Mouse (Mus musculus): ENCODE measurements at regions not wholly inside any gene's neighbourhood (a gene's known extent, or its start where the extent isn't known, plus 50 kb on each side); places are given as distances from the start of the nearest gene placed in this dataset.

DNA sequence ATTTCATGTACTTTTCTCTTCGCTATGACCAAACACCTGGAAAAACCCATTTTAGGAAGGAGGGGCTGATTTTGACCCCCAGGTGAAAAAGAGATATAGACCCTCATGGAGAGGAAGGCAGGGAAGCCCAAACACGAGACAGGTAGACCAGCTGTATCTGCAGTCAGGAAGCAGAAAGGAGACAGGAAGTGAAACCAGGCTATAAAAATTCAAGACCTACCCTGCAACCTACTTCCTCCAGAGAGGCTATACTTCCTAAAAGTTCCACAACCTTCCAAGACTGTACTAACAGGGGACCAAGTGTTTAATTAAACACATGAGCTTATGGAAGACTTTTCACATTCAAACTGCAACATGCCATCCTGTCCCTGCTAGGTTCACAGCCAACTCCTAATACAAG is 180.9 kb downstream of the Tm2d1 start:
- ATAC-seq (ENCODE audit: low FRiP score, low TSS enrichment), result no peak
- H3K9ac ChIP-seq (replicated peaks; ENCODE audit: low read length), result no peak overlapping the region
- no peaks in the 10 kb centered on the region for H3K4me1 ChIP-seq (ENCODE audit: insufficient read depth, low read length)
- WGBS, result 80% methylated on average over 2 of the region's 2 CpGs
- no peak overlapping the region for H3K4me3 ChIP-seq (ENCODE audit: low read length)
- H3K27me3 ChIP-seq (ENCODE audit: insufficient read depth, low read length), result no peaks in the 10 kb centered on the region
- no peaks in the 10 kb centered on the region for H3K36me3 ChIP-seq (ENCODE audit: insufficient read depth, low read length)
- H3K9me3 ChIP-seq (ENCODE audit: low read length), result no peaks in the 10 kb centered on the region
- no peak overlapping the region for H3K4me2 ChIP-seq (replicated peaks; ENCODE audit: low read depth, low read length)
- no peak overlapping the region for H3K27ac ChIP-seq (ENCODE audit: low read length)

DNA sequence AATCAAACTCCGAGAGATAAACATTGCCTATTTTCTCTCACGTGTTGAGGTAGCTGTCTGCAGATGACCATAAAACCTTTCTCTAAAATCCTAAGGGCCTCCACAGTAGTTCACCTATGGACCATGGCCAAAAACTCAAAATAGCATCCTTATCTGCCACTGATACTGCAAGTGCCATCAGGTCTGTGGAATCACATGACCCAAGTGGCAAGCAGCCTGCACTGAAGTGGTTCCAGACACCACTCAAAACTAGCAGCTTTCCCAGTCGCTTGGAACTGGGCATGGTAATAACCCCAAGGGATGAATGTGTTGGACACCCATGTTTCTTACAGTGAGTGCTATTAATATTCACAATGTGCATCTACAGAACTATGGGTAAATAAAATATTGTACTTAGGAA is 182.0 kb downstream of the Tm2d1 start:
- no peaks in the 10 kb centered on the region for H3K4me1 ChIP-seq (ENCODE audit: insufficient read depth, low read length)
- H3K9me3 ChIP-seq (ENCODE audit: low read length), result no peaks in the 10 kb centered on the region
- H3K4me3 ChIP-seq (ENCODE audit: low read length), result no peak overlapping the region
- no peaks in the 10 kb centered on the region for H3K36me3 ChIP-seq (ENCODE audit: insufficient read depth, low read length)
- H3K27me3 ChIP-seq (ENCODE audit: insufficient read depth, low read length), result no peaks in the 10 kb centered on the region
- no peak for ATAC-seq (ENCODE audit: low FRiP score, low TSS enrichment)
- H3K27ac ChIP-seq (ENCODE audit: low read length), result no peak overlapping the region
- WGBS, result 71% methylated on average over 3 of the region's 3 CpGs
- no peak overlapping the region for H3K4me2 ChIP-seq (replicated peaks; ENCODE audit: low read depth, low read length)
- no peak overlapping the region for H3K9ac ChIP-seq (replicated peaks; ENCODE audit: low read length)

DNA sequence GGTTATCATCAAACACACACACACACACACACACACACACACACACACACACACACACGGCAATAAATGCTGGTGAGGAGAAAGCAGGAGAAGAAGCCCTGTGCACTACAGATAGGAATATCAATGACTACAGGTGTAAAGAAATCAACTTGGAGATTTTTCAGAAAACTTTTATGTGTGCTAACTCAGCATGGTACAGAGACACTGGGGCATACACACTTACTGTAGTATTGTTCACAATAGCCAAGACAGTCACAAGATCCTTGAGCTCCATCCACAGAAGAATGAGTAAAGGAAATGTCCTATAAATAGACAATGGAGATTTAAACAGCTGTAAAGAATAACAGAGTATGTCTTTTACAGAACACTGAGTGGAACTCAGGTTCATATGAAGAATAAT is 182.4 kb downstream of the Tm2d1 start:
- H3K27me3 ChIP-seq (ENCODE audit: insufficient read depth, low read length), result no peaks in the 10 kb centered on the region
- H3K9ac ChIP-seq (replicated peaks; ENCODE audit: low read length), result no peak overlapping the region
- no peak overlapping the region for H3K4me3 ChIP-seq (ENCODE audit: low read length)
- no peaks in the 10 kb centered on the region for H3K36me3 ChIP-seq (ENCODE audit: insufficient read depth, low read length)
- no peak for ATAC-seq (ENCODE audit: low FRiP score, low TSS enrichment)
- H3K4me1 ChIP-seq (ENCODE audit: insufficient read depth, low read length), result no peaks in the 10 kb centered on the region
- H3K4me2 ChIP-seq (replicated peaks; ENCODE audit: low read depth, low read length), result no peak overlapping the region
- no peaks in the 10 kb centered on the region for H3K9me3 ChIP-seq (ENCODE audit: low read length)
- no peak overlapping the region for H3K27ac ChIP-seq (ENCODE audit: low read length)
- 50% methylated on average over 1 of the region's 1 CpGs for WGBS

- ATAC-seq (ENCODE audit: low FRiP score, low TSS enrichment), result no peak
- 88% methylated on average over 3 of the region's 3 CpGs for WGBS
- no peak overlapping the region for H3K4me3 ChIP-seq (ENCODE audit: low read length)
- no peak overlapping the region for H3K9ac ChIP-seq (replicated peaks; ENCODE audit: low read length)
- H3K4me1 ChIP-seq (ENCODE audit: insufficient read depth, low read length), result no peaks in the 10 kb centered on the region
- H3K36me3 ChIP-seq (ENCODE audit: insufficient read depth, low read length), result no peaks in the 10 kb centered on the region
- no peaks in the 10 kb centered on the region for H3K9me3 ChIP-seq (ENCODE audit: low read length)
- H3K27me3 ChIP-seq (ENCODE audit: insufficient read depth, low read length), result no peaks in the 10 kb centered on the region
- no peak overlapping the region for H3K4me2 ChIP-seq (replicated peaks; ENCODE audit: low read depth, low read length)
- H3K27ac ChIP-seq (ENCODE audit: low read length), result no peak overlapping the region
Measured at GRCm38 (mm10) chr4:98190318-98190717, 192.8 kb downstream of the Tm2d1 start.

- no peak overlapping the region for H3K9ac ChIP-seq (replicated peaks; ENCODE audit: low read length)
- H3K4me2 ChIP-seq (replicated peaks; ENCODE audit: low read depth, low read length), result no peak overlapping the region
- no peaks in the 10 kb centered on the region for H3K9me3 ChIP-seq (ENCODE audit: low read length)
- ATAC-seq (ENCODE audit: low FRiP score, low TSS enrichment), result no peak
- H3K4me1 ChIP-seq (ENCODE audit: insufficient read depth, low read length), result no peaks in the 10 kb centered on the region
- no peak overlapping the region for H3K27ac ChIP-seq (ENCODE audit: low read length)
- H3K4me3 ChIP-seq (ENCODE audit: low read length), result no peak overlapping the region
- no peaks in the 10 kb centered on the region for H3K27me3 ChIP-seq (ENCODE audit: insufficient read depth, low read length)
- 71% methylated on average over 1 of the region's 1 CpGs for WGBS
- H3K36me3 ChIP-seq (ENCODE audit: insufficient read depth, low read length), result no peaks in the 10 kb centered on the region
Measured at GRCm38 (mm10) chr4:98189894-98190293, 193.2 kb downstream of the Tm2d1 start.

DNA sequence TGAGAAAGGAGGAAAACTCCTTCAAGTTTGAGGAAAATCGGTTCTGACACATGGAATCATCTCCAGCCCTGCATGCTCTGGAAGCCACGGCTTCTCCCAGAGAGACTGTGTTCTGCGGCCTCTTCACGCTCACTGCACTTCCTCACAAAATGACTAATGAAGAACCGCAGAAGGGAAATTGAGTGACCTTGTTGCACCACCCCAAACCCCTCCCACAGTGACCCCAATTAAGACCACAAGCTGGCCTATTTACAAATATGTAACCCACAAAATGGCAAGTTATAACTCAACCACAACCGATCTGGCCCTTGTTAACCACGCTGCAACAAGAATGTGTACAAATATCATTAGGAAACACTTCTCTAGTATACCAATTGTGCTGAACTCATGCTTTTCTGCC is 194.2 kb downstream of the Tm2d1 start:
- H3K4me2 ChIP-seq (replicated peaks; ENCODE audit: low read depth, low read length), result no peak overlapping the region
- no peaks in the 10 kb centered on the region for H3K27me3 ChIP-seq (ENCODE audit: insufficient read depth, low read length)
- H3K36me3 ChIP-seq (ENCODE audit: insufficient read depth, low read length), result no peaks in the 10 kb centered on the region
- H3K4me1 ChIP-seq (ENCODE audit: insufficient read depth, low read length), result no peaks in the 10 kb centered on the region
- H3K9me3 ChIP-seq (ENCODE audit: low read length), result no peaks in the 10 kb centered on the region
- no peak overlapping the region for H3K9ac ChIP-seq (replicated peaks; ENCODE audit: low read length)
- H3K4me3 ChIP-seq (ENCODE audit: low read length), result no peak overlapping the region
- WGBS, result 58% methylated on average over 7 of the region's 7 CpGs
- no peak overlapping the region for H3K27ac ChIP-seq (ENCODE audit: low read length)
- ATAC-seq (ENCODE audit: low FRiP score, low TSS enrichment), result no peak

GRCm38 (mm10) chr4:98187038-98187437 is 196.1 kb downstream of the Tm2d1 start:
- H3K36me3 ChIP-seq (ENCODE audit: insufficient read depth, low read length), result no peaks in the 10 kb centered on the region
- no peaks in the 10 kb centered on the region for H3K27me3 ChIP-seq (ENCODE audit: insufficient read depth, low read length)
- no peak overlapping the region for H3K4me3 ChIP-seq (ENCODE audit: low read length)
- no peak overlapping the region for H3K4me2 ChIP-seq (replicated peaks; ENCODE audit: low read depth, low read length)
- 93% methylated on average over 2 of the region's 2 CpGs for WGBS
- no peak overlapping the region for H3K27ac ChIP-seq (ENCODE audit: low read length)
- H3K9me3 ChIP-seq (ENCODE audit: low read length), result no peaks in the 10 kb centered on the region
- ATAC-seq (ENCODE audit: low FRiP score, low TSS enrichment), result no peak
- H3K9ac ChIP-seq (replicated peaks; ENCODE audit: low read length), result no peak overlapping the region
- H3K4me1 ChIP-seq (ENCODE audit: insufficient read depth, low read length), result peaks cover 2% of the 10 kb centered on the region; the same call in 1 of the 2 replicates

DNA sequence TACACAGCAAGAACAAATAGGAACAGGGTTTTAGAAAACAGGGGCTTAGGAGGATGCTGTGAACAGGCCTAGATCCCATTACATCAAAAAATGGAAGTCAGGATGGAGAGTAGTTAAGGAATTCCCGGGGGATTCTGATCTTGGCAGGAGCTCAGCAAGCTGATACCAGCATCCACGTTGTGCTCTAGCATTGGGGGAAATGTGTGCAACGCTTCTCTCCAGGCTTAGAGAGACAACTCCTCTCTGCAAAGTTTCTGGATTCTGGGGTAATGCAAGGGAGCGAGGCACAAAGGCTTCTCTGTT is 201.1 kb downstream of the Tm2d1 start:
- Histone ChIP-seq H3K4me2 (replicated peaks; ENCODE audit: low read depth, low read length) (no peak overlapping the region), H3K36me3 (ENCODE audit: insufficient read depth, low read length) (no peaks in the 10 kb centered on the region), H3K27ac (ENCODE audit: low read length) (no peak overlapping the region), H3K4me1 (ENCODE audit: insufficient read depth, low read length) (peaks cover 4% of the 10 kb centered on the region; the same call in 1 of the 2 replicates), H3K9ac (replicated peaks; ENCODE audit: low read length) (no peak overlapping the region), H3K9me3 (ENCODE audit: low read length) (no peaks in the 10 kb centered on the region), H3K27me3 (ENCODE audit: insufficient read depth, low read length) (no peaks in the 10 kb centered on the region), H3K4me3 (ENCODE audit: low read length) (no peak overlapping the region)
- no peak for ATAC-seq (ENCODE audit: low FRiP score, low TSS enrichment)
- 34% methylated on average over 4 of the region's 4 CpGs for WGBS

GRCm38 (mm10) chr4:98181185-98182052 is 201.7 kb downstream of the Tm2d1 start:
- no peak overlapping the region for H3K4me3 ChIP-seq (ENCODE audit: low read length)
- WGBS, result 64% methylated on average over 12 of the region's 12 CpGs
- no peaks in the 10 kb centered on the region for H3K36me3 ChIP-seq (ENCODE audit: insufficient read depth, low read length)
- H3K27me3 ChIP-seq (ENCODE audit: insufficient read depth, low read length), result no peaks in the 10 kb centered on the region
- H3K4me1 ChIP-seq (ENCODE audit: insufficient read depth, low read length), result peaks cover 4% of the 10 kb centered on the region; the same call in 1 of the 2 replicates
- no peak overlapping the region for H3K27ac ChIP-seq (ENCODE audit: low read length)
- no peak for ATAC-seq (ENCODE audit: low FRiP score, low TSS enrichment)
- no peak overlapping the region for H3K9ac ChIP-seq (replicated peaks; ENCODE audit: low read length)
- H3K4me2 ChIP-seq (replicated peaks; ENCODE audit: low read depth, low read length), result no peak overlapping the region
- H3K9me3 ChIP-seq (ENCODE audit: low read length), result no peaks in the 10 kb centered on the region

GRCm38 (mm10) chr4:98180336-98180735 is 202.8 kb downstream of the Tm2d1 start:
- Histone ChIP-seq H3K9ac (replicated peaks; ENCODE audit: low read length) (no peak overlapping the region), H3K4me2 (replicated peaks; ENCODE audit: low read depth, low read length) (no peak overlapping the region), H3K27me3 (ENCODE audit: insufficient read depth, low read length) (no peaks in the 10 kb centered on the region), H3K9me3 (ENCODE audit: low read length) (no peaks in the 10 kb centered on the region), H3K36me3 (ENCODE audit: insufficient read depth, low read length) (no peaks in the 10 kb centered on the region), H3K4me3 (ENCODE audit: low read length) (no peak overlapping the region), H3K4me1 (ENCODE audit: insufficient read depth, low read length) (peaks cover 4% of the 10 kb centered on the region; the same call in 1 of the 2 replicates), H3K27ac (ENCODE audit: low read length) (no peak overlapping the region)
- no peak for ATAC-seq (ENCODE audit: low FRiP score, low TSS enrichment)
- WGBS, result 57% methylated on average over 10 of the region's 10 CpGs

Measured in kidney, embryonic 16.5 days (tissue).